Mouse (Mus musculus) midbrain, embryonic 15.5 days (tissue): ENCODE measurements around the gene Akap2. TPM values are rescaled to one million over a fixed set of nuclear protein-coding genes. Genes with fewer than 3 reads are reported as not detected.

Source experiments
- ATAC-seq: fragments of 200-750 bp; cut with Nextera tagmentation; replicated peaks from 2 replicates; pipeline ENCODE4 v1.8.0; 2017; ENCODE audit warnings: moderate TSS enrichment
- H3K27ac ChIP-seq: fragments of 300-500 bp; sonication (generic); 2 replicates; pipeline ENCODE4 v1.5.1; 2015; ENCODE audit warnings: mild to moderate bottlenecking, inconsistent platforms
- H3K27me3 ChIP-seq: fragments of 300-500 bp; sonication (generic); replicated peaks from 2 replicates; pipeline ENCODE4 v1.6.1; 2015; ENCODE audit warnings: inconsistent platforms
- H3K36me3 ChIP-seq: fragments of 300-500 bp; sonication (generic); replicated peaks from 2 replicates; pipeline ENCODE4 v1.6.1; 2015; ENCODE audit warnings: inconsistent platforms
- H3K4me1 ChIP-seq: fragments of 300-500 bp; sonication (generic); 2 replicates; pipeline ENCODE4 v1.6.1; 2015; ENCODE audit warnings: inconsistent platforms
- H3K4me2 ChIP-seq: fragments of 300-500 bp; sonication (generic); 2 replicates; pipeline ENCODE4 v1.6.1; 2015; ENCODE audit warnings: inconsistent platforms, mild to moderate bottlenecking, moderate library complexity
- H3K4me3 ChIP-seq: fragments of 300-500 bp; sonication (generic); 2 replicates; pipeline ENCODE4 v1.5.1; 2015; ENCODE audit warnings: mild to moderate bottlenecking, inconsistent platforms
- H3K9ac ChIP-seq: fragments of 300-500 bp; sonication (generic); 2 replicates; pipeline ENCODE4 v1.6.1; 2015; ENCODE audit warnings: mild to moderate bottlenecking, inconsistent platforms
- H3K9me3 ChIP-seq: fragments of 300-500 bp; sonication (generic); 2 replicates; pipeline ENCODE4 v1.6.1; 2016; ENCODE audit warnings: inconsistent platforms
- WGBS: fragments of 180-500 bp; shearing (Covaris S2); methylation state at CpG from one replicate; pipeline ENCODE4 v1.1.7; 2015; ENCODE audit warnings: mixed read lengths; 5-methylcytosine and 5-hydroxymethylcytosine counted together
- polyA plus RNA-seq: library from polyadenylated mRNA; unstranded; fragments of >200 nt; fragmentation: Nextera tagmentation; extraction: Ambion mirVana; gene quantifications from 2 replicates; pipeline ENCODE4 v1.2.1, GENCODE M21; 2015

Akap2 gene
- polyA plus RNA-seq, 1 experiment from 2014 or later: 10.2 TPM

DNA sequence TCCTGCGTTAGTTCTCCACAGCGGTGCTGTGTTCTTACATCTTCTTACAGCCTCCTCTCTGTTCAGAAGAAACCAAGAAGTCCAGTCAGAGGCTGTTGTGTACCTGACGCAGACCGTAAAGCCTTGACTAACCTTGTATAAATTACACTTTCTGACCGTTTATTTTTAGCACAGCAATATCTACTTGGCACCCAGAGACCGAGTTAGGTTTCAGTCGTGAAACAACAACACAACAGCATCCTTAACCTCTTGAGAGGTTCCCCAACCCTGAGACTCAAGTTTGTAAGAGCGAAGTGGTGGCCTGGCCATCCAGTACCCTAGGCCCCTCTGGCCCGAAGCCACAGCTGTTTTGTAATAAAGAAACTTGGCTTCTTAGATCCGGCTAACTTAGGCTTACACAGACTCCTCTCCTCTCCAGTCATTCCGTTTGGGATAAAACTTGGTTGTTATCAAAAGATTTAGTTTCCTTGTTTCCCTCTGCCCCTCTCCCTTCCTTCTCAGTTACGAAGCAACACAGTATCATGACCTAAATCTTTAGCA, 32.7 kb upstream of the Akap2 start:
- no peaks in the 10 kb centered on the region for H3K36me3 ChIP-seq
- no peak overlapping the region for H3K9ac ChIP-seq
- 87% methylated on average over 12 of the region's 12 CpGs for WGBS
- H3K4me1 ChIP-seq: peaks cover 3% of the 10 kb centered on the region; the same call in 1 of the 2 replicates
- H3K27ac ChIP-seq: no peak overlapping the region
- no peak overlapping the region for H3K4me2 ChIP-seq
- H3K9me3 ChIP-seq: no peaks in the 10 kb centered on the region
- no peaks in the 10 kb centered on the region for H3K27me3 ChIP-seq
- ATAC-seq: no peak
- no peak overlapping the region for H3K4me3 ChIP-seq

DNA sequence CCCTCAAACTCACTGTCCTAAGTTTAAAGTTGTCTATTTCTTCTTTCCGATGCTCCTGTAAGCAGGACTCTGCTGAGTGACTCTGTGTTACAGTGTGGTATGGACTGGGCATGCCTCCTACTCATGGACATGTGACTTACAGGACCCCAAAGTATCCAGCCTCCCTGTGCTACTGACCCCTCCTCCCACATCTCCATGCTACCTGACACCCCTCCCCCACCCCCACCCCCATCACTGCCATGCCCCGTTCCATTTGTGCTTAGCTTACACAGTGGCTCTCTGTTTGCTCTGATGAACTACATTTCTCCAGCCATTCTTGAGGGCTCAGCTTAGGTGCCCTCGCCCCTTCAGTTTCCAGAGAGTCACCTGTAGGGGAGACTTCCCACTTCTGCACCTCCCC, 30.7 kb upstream of the Akap2 start:
- WGBS: 77% methylated on average over 3 of the region's 3 CpGs
- Histone ChIP-seq H3K36me3 (no peaks in the 10 kb centered on the region), H3K27ac (no peak overlapping the region), H3K4me2 (no peak overlapping the region), H3K4me1 (peaks cover 3% of the 10 kb centered on the region; the same call in 1 of the 2 replicates), H3K9me3 (no peaks in the 10 kb centered on the region), H3K4me3 (no peak overlapping the region), H3K9ac (no peak overlapping the region), H3K27me3 (no peaks in the 10 kb centered on the region)
- ATAC-seq: no peak

DNA sequence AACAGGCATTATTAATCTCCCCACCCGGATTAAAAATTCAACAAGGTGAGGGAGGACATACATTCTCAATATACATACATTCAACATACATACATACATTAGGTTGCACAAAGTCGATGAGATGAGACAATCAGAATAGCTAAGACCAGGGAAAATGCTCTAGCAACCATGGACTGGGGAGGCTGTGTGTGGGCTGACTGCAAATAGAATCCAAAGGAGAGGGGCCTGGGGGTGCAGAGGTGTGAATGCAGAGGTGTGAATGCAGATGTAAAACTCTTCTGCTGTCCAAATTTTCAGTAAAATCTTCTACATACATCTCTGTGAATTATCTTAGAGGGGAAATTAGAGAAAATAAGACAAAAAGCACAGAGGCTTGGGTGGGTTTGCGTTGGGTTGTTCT, 29.9 kb upstream of the Akap2 start:
- Histone ChIP-seq H3K27me3 (no peaks in the 10 kb centered on the region), H3K4me3 (no peak overlapping the region), H3K9ac (no peak overlapping the region), H3K27ac (no peak overlapping the region), H3K4me1 (peaks cover 3% of the 10 kb centered on the region; the same call in 1 of the 2 replicates), H3K4me2 (no peak overlapping the region), H3K36me3 (no peaks in the 10 kb centered on the region), H3K9me3 (no peaks in the 10 kb centered on the region)
- 83% methylated on average over 3 of the region's 3 CpGs for WGBS
- ATAC-seq: no peak

DNA sequence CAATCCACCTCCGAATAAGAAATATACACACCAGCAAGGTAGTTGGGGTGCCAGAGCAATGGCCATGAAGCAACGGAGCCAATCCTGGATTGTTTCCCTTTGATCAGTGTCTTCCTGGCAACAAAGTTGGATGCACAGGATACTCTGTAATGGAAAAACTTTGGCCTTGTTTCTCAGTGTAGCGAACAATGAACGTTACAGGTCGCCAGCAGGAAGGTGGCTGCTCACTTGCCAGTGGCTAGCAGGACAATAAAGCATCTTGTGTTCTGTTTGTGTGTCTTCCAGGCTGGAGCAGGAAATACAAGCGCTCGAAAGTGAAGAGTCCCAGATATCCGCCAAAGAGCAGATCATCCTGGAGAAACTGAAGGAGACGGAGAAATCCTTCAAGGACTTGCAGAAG, 29.3 kb upstream of the Akap2 start:
- WGBS: 85% methylated on average over 9 of the region's 9 CpGs
- H3K4me1 ChIP-seq: peaks cover 3% of the 10 kb centered on the region; the same call in 1 of the 2 replicates
- no peak overlapping the region for H3K9ac ChIP-seq
- no peaks in the 10 kb centered on the region for H3K9me3 ChIP-seq
- no peak overlapping the region for H3K4me2 ChIP-seq
- no peak overlapping the region for H3K4me3 ChIP-seq
- H3K27me3 ChIP-seq: no peaks in the 10 kb centered on the region
- no peak overlapping the region for H3K27ac ChIP-seq
- H3K36me3 ChIP-seq: no peaks in the 10 kb centered on the region
- no peak for ATAC-seq

DNA sequence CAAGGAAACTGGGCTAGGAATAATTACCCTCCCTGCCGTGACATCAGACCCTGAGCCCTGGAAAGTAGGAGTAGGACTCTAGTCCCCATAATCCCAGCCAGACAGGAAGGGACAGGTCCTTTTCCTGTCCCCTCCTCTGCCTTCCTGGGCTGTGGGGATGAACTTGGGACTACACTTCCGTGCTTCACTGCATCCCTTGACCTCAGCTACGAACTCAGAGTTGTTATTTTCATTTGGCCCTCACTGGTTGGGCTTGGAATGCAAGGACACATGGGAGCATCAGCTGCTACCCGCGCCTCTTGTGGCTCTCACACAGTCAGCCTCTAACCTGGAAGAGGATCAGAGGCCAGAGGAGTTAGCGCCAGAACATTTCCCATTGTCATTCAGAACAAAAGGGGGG, 27.5 kb upstream of the Akap2 start:
- WGBS: 76% methylated on average over 6 of the region's 6 CpGs
- H3K36me3 ChIP-seq: no peaks in the 10 kb centered on the region
- no peak overlapping the region for H3K4me3 ChIP-seq
- peaks cover 3% of the 10 kb centered on the region; the same call in 1 of the 2 replicates for H3K4me1 ChIP-seq
- no peaks in the 10 kb centered on the region for H3K27me3 ChIP-seq
- H3K27ac ChIP-seq: no peak overlapping the region
- no peak overlapping the region for H3K4me2 ChIP-seq
- ATAC-seq: no peak
- H3K9ac ChIP-seq: no peak overlapping the region
- no peaks in the 10 kb centered on the region for H3K9me3 ChIP-seq

DNA sequence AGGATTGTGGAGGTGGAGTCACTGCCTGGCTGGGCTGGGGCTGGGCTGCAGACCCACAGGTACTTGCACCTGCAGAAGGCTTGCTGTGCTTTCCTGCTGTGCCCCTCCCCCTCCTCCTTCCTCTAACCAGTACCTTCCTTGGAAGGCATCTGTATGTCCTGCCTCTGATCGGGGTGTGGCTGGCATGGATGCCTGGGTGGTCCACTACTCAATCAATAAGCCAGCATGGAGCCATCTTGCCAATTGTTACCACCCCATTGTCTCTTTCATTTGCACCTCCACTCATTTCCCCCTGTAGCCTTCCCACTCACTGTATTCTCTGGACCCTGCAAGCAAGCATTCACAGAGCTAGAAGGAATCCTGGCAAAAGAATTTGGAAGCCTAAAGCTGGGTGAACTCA, 26.7 kb upstream of the Akap2 start:
- Histone ChIP-seq H3K27me3 (no peaks in the 10 kb centered on the region), H3K9ac (no peak overlapping the region), H3K4me3 (no peak overlapping the region), H3K9me3 (no peaks in the 10 kb centered on the region), H3K36me3 (no peaks in the 10 kb centered on the region), H3K4me1 (peaks cover 3% of the 10 kb centered on the region; the same call in 1 of the 2 replicates), H3K27ac (no peak overlapping the region), H3K4me2 (no peak overlapping the region)
- ATAC-seq: no peak
- 62% methylated on average over 1 of the region's 1 CpGs for WGBS

DNA sequence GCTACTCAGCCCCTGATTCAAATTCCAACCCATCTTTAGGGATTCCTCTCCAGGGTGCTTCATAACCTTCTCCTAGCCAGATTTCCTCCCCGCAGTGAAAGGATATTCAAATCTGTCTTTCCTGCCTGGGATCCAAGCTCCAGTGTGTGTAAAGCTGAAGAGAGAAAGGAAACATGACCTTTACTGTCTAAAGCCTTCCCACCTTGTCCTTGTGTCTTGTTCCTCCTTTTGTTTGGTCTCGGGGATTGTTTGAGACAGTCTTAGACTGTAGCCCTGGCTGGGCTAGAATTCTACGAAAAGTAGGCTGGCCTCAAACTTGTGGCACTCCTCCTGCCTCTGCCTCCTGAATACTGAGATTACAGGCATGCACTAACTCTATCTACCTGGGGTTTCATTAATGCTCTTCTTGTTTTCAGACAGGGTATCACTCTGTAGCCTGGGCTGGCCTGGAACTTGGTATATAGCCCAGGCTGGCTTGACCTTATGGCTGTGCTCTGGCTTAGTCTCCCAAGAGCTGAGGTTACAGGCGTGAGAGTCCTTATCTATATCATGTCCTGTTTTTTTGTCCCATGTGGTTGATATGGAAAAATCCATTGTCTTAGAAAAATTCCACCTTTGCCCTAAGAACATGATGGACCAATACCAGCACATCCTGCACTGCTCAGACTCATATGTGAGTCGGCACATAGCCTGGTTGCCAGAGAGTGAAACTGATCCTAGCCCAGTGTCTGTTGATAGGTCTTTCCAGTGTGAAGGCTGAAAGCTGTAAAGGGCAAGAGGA, 22.9 kb upstream of the Akap2 start:
- no peak overlapping the region for H3K4me2 ChIP-seq
- H3K4me3 ChIP-seq: no peak overlapping the region
- no peaks in the 10 kb centered on the region for H3K36me3 ChIP-seq
- H3K9ac ChIP-seq: no peak overlapping the region
- H3K4me1 ChIP-seq: no peaks in the 10 kb centered on the region
- WGBS: 79% methylated on average over 5 of the region's 5 CpGs
- no peak overlapping the region for H3K27ac ChIP-seq
- no peaks in the 10 kb centered on the region for H3K9me3 ChIP-seq
- H3K27me3 ChIP-seq: no peaks in the 10 kb centered on the region
- ATAC-seq: no peak

DNA sequence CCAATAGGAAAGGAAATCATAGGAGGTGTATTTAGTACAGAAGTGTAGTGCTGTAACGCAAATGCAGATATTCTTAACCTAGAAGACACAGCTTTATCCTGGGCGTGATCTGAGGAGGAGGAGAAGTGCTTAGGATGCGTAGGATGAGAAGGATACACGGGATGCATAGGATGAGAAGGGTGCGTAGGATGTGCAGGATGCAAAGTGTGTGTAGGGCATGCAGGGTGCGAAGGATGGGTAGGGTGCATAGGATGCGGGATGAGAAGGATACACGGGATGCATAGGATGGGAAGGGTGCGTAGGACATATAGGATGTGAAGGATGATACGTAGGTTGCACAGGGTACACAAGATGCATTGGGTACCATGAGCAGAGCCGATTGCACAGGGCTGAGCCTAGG, 20.5 kb upstream of the Akap2 start:
- WGBS: 96% methylated on average over 11 of the region's 11 CpGs
- Histone ChIP-seq H3K36me3 (no peaks in the 10 kb centered on the region), H3K27me3 (no peaks in the 10 kb centered on the region), H3K4me2 (no peak overlapping the region), H3K4me3 (no peak overlapping the region), H3K27ac (no peak overlapping the region), H3K9ac (no peak overlapping the region), H3K9me3 (no peaks in the 10 kb centered on the region), H3K4me1 (no peaks in the 10 kb centered on the region)
- no peak for ATAC-seq

DNA sequence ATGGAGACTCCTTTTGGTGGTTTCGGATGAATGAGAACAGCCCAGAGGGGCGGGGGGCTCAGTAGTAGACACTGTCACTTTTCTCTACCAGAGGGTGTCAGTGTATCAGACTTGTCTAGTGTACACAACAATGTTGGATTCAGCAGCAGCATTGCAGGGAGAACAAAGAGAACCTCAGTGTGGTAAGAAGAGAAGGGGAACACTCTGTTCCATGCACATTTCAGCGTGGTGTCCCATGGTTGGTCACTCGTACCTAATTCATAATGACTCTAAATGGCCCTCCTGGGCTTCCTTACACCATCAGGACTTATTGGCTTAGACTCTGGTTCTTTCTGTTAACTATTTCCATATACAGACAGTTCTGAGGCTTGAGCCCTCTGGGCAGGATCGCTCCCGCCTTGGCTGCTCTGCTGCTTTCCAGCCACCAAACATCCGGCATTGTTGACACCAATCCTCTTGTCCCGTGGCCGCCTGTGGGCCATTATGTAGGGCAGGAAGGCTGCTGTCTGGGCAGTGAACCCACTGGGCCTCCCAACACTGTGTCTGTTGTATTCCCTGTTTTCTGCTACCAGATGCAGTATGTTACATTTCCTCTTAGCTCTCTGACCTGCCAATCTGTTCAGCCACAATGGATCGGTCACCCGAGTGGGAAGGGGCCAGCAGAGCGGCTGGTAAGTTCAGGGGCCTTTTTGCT, 19.4 kb upstream of the Akap2 start:
- 84% methylated on average over 12 of the region's 12 CpGs for WGBS
- no peaks in the 10 kb centered on the region for H3K9me3 ChIP-seq
- H3K27me3 ChIP-seq: no peaks in the 10 kb centered on the region
- no peak overlapping the region for H3K9ac ChIP-seq
- no peak overlapping the region for H3K4me2 ChIP-seq
- H3K36me3 ChIP-seq: no peaks in the 10 kb centered on the region
- H3K27ac ChIP-seq: no peak overlapping the region
- no peak overlapping the region for H3K4me3 ChIP-seq
- no peaks in the 10 kb centered on the region for H3K4me1 ChIP-seq
- no peak for ATAC-seq

DNA sequence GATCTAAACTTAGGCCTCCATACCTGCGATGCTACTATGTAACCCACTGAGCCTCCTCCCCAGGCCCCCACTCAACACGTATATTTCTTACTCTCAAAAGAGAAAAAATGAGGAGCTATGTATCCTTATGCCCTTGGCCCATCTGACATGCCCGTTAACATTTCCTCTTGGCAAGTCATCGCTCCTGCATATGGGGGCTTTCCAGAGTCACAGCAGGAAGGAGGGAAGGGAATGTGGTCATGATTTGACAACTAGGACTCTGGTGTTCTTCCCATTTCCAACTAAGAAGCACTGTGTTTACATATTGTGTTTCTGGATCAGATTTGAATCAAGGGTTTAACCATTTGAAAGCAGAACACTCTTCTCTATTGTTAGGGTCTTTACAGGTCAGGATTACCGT, 15.9 kb upstream of the Akap2 start:
- no peak for ATAC-seq
- no peak overlapping the region for H3K4me3 ChIP-seq
- no peaks in the 10 kb centered on the region for H3K4me1 ChIP-seq
- no peak overlapping the region for H3K9ac ChIP-seq
- H3K4me2 ChIP-seq: no peak overlapping the region
- no peak overlapping the region for H3K27ac ChIP-seq
- H3K36me3 ChIP-seq: no peaks in the 10 kb centered on the region
- H3K27me3 ChIP-seq: no peaks in the 10 kb centered on the region
- H3K9me3 ChIP-seq: no peaks in the 10 kb centered on the region
- WGBS: 87% methylated on average over 5 of the region's 5 CpGs

DNA sequence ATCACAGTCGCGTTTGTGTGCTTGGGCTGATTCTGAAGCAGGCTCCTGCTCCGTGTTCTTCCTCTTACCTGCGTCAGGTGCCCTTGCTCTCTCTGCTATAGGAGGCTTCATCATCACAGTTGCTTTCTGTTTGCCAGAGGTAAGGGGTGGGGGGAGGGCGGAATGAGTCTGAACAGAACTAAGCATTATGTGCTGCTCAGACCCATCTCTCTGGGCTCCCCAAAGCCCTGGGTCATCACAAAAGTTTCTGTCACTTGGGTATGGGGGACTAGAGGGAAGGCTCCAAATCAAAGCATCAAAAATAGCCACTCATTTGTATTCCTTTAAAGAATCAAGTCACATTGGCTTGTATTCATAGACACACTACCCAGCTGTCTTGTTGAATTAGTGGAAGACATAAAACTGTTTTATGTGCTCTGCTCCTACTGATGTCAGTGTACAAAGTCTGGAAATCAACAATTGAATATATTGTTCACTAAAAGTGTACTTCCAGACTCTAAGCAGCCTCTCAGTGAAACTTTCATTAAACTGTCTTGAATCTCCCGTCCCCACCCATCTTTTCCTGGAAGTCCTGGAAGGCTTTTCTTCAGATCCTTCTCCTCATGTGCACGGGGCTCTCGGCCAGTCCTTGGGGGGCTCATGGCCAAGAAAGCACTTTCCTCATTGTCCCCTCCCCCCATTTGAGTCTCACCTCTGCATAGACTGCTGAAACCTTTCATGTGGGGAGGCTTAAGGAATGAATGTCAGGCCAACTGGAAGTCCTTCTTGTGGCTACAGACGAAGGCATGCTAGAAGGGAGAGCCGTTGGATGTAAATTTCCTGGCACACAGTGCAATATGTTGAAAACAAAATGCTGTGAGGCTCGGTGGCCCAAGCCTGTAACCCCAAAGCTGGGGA, 13.6 kb upstream of the Akap2 start:
- Histone ChIP-seq H3K36me3 (no peaks in the 10 kb centered on the region), H3K9me3 (no peaks in the 10 kb centered on the region), H3K9ac (no peak overlapping the region), H3K4me2 (no peak overlapping the region), H3K4me3 (no peak overlapping the region), H3K4me1 (no peaks in the 10 kb centered on the region), H3K27me3 (no peaks in the 10 kb centered on the region), H3K27ac (no peak overlapping the region)
- WGBS: 72% methylated on average over 11 of the region's 11 CpGs
- no peak for ATAC-seq

DNA sequence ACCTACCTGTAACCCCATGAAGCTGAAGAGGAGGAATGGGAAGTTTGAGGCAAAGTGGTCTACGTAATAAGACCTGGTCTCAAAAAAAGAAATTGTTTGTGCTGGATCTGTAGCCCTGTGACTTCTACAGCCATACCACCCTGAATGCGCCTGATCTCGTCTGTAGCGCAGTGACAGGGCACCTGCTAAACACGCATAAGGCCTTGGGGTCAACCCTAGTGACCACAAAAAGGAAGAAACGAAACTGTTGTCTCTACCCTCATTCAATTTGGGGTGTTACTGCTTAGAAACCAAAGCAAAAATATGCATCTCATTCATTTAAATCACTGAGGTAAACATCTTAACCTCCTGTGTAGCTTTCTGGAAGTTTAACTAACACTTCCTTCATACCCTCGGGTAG, 12.9 kb upstream of the Akap2 start:
- no peaks in the 10 kb centered on the region for H3K4me1 ChIP-seq
- H3K9me3 ChIP-seq: no peaks in the 10 kb centered on the region
- no peak overlapping the region for H3K9ac ChIP-seq
- no peak overlapping the region for H3K4me3 ChIP-seq
- no peak for ATAC-seq
- H3K27ac ChIP-seq: no peak overlapping the region
- no peak overlapping the region for H3K4me2 ChIP-seq
- H3K36me3 ChIP-seq: no peaks in the 10 kb centered on the region
- 89% methylated on average over 7 of the region's 7 CpGs for WGBS
- H3K27me3 ChIP-seq: no peaks in the 10 kb centered on the region
